Mouse (Mus musculus): ENCODE measurements at regions not wholly inside any gene's neighbourhood (a gene's known extent, or its start where the extent isn't known, plus 50 kb on each side); places are given as distances from the start of the nearest gene placed in this dataset.
A peak's percentile ranks its signal among the peaks of the same experiment; 100 is the strongest.

DNA sequence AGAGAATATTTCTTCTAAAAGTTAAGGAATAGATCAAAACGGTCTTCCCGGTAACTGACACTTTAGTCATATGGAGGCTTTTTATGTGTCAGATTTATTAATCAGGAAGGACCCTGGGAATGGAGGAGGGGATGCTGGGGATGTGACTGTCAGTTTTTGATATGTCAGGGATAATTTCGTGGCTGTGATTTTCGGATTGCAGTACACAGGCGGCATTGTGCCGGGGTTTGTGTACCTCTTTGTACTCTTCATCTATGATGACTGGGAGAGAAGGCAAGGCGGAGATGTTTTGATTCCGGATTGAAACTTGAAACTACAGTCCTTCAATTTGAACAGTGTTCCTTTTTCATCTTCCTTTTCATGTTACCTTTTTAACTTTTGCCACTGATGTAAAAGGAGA, 344.2 kb downstream of the Mdfic start:
- no peak for DNase-seq
- intact Hi-C loops (cut with DNase I; ENCODE audit: low total_unique reads), result no loop called here

GRCm38 (mm10) chr6:16065121-16065520, 344.7 kb downstream of the Mdfic start:
- intact Hi-C loops (cut with DNase I; ENCODE audit: low total_unique reads), result no loop called here
- no peak for DNase-seq

DNA sequence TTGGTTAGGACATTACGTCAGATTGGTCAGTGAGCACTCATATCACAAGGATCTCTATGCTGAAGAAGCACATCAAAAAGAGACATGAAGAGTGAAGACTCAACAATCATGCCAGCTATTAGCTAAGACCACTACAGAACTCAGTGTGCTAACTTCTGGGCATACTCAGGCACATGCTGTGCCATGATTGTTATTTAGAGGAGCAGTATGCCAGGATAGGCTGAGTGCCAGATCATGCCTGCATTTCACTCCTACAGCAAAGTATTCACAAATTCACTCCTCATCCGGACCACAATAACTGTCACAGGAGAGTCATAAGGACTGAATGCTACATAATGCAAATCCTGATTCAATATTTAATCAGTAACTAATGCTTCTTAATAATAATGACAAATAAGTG, 355.8 kb downstream of the Mdfic start:
- DNase-seq, result no peak
- intact Hi-C loops (cut with DNase I; ENCODE audit: low total_unique reads), result no loop called here

GRCm38 (mm10) chr6:16077195-16077810, 356.8 kb downstream of the Mdfic start:
- intact Hi-C loops (cut with DNase I; ENCODE audit: low total_unique reads), result no loop called here

GRCm38 (mm10) chr6:16077917-16078316, 357.5 kb downstream of the Mdfic start:
- intact Hi-C loops (cut with DNase I; ENCODE audit: low total_unique reads), result no loop called here
- no peak for DNase-seq

More at GRCm38 (mm10) chr6:16077195-16077810, 356.8 kb downstream of the Mdfic start:
- no peak for DNase-seq

- DNase-seq, result no peak
- intact Hi-C loops (cut with DNase I; ENCODE audit: low total_unique reads), result no loop called here
Observed at GRCm38 (mm10) chr6:16086952-16087537, 366.6 kb downstream of the Mdfic start.

- intact Hi-C loops (cut with DNase I; ENCODE audit: low total_unique reads), result no loop called here
- no peak for DNase-seq
Observed at GRCm38 (mm10) chr6:16098761-16099160, 378.3 kb downstream of the Mdfic start.

DNA sequence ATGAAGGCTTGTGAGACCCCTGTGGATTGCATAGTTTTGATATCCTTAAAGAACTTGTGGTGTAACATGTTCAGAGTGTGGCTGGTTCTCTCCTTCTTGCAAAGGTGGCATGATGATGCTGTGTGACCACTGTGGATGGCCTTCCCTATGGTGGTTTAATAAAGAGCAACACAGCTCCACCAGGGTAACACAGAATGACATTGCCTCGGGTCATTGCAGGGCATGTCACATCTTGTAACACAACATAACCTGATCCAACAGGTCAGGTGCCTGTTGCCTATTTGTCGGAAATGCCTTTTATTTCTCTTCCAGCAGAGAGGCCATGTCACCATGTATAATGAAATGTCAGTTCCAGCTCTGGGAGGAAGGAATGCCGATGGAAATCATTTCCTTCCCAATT, 420.5 kb downstream of the Mdfic start:
- intact Hi-C loops (cut with DNase I; ENCODE audit: low total_unique reads), result no loop called here
- DNase-seq, result no peak

GRCm38 (mm10) chr6:16144538-16144937, 424.1 kb downstream of the Mdfic start:
- no peak for DNase-seq
- intact Hi-C loops (cut with DNase I; ENCODE audit: low total_unique reads), result no loop called here

DNA sequence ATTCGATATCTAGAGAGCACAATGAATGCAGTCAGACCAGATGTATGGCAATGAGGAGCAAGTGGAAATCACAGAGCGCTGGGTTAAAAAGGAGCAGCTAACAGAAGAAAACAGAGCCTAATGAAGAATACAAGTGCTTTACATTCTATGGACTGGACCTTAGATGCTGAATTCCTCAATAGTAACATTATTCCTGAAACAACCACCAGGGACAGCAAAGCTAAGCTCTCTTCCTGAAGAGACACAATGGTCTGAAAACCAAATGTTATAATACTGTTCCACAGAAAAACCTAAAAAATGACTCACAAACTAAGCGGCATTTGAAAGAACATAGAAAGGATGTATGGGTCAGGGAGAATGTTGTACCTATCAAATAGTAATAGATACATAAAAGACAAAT, 430.1 kb downstream of the Mdfic start:
- DNase-seq, result no peak
- intact Hi-C loops (cut with DNase I; ENCODE audit: low total_unique reads), result no loop called here

DNA sequence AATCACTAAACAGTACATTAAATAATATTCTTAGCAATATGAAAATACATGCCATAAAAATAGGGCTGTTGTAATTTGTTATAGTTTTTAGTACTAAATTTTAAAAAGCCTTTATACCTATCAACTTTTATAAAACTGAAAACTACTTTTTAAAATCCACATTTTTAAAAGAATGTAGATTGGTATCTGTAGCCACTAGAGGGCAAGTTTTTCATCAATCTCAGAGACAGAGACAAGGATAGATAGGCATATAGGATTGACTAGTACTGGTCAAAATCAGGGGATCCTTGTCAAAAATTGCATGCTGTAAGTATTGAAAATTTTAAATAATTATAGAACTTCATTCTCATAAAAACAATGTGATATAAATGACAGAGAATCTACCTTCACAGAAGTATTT, 431.0 kb downstream of the Mdfic start:
- intact Hi-C loops (cut with DNase I; ENCODE audit: low total_unique reads), result no loop called here
- no peak for DNase-seq

DNA sequence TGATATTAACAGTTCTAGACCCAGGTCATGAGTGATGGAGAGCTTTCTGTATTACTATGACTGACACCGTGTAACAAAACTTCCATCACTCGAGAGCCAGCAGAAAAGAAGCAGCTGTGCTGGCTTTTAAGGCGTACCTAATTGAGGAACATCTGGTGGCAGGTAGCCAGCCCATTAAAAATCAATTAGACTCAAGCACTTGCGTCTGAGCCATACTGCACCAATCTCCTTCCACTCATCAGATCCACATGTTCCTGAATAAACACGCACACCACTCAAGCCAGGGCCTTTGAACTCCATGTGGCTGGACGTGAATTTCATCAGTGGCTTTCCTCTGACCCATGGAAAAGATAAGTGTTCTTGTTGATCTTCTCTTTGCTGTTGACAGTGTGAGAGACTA, 432.2 kb downstream of the Mdfic start:
- no peak for DNase-seq
- intact Hi-C loops (cut with DNase I; ENCODE audit: low total_unique reads), result no loop called here

- intact Hi-C loops (cut with DNase I; ENCODE audit: low total_unique reads), result no loop called here
- no peak for DNase-seq
Observed at GRCm38 (mm10) chr6:16165012-16165411, 444.6 kb downstream of the Mdfic start.

GRCm38 (mm10) chr6:16171871-16172270, 451.4 kb downstream of the Mdfic start:
- no peak for DNase-seq
- intact Hi-C loops (cut with DNase I; ENCODE audit: low total_unique reads), result no loop called here

GRCm38 (mm10) chr6:16177313-16177712, 456.9 kb downstream of the Mdfic start:
- intact Hi-C loops (cut with DNase I; ENCODE audit: low total_unique reads), result no loop called here
- no peak for DNase-seq

GRCm38 (mm10) chr6:16187983-16188550, 467.6 kb downstream of the Mdfic start:
- intact Hi-C loops (cut with DNase I; ENCODE audit: low total_unique reads), result no loop called here
- DNase-seq, result no peak

DNA sequence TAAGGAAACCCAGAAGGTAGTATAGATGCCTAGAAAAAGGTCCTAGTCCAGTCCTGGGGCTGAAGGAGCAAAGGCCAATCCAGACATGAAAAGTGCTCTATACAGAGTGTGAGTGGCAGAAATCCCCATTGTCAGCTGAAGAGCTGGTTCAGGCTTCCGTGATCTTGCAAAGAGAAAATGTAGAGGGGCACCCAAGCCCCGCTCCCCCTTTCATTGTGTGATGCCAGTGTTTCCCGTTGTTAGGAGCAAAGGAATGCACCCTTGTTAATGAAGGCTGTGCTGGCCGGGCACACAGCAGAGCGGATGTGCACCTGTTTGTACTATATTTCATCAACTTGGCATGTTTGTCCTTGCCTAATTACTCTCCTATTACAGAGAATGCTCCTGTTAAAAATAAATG, 492.5 kb downstream of the Mdfic start:
- no peak for DNase-seq
- intact Hi-C loops (cut with DNase I; ENCODE audit: low total_unique reads), result no loop called here

GRCm38 (mm10) chr6:16213635-16214034, 493.2 kb downstream of the Mdfic start:
- intact Hi-C loops (cut with DNase I; ENCODE audit: low total_unique reads), result no loop called here

DNA sequence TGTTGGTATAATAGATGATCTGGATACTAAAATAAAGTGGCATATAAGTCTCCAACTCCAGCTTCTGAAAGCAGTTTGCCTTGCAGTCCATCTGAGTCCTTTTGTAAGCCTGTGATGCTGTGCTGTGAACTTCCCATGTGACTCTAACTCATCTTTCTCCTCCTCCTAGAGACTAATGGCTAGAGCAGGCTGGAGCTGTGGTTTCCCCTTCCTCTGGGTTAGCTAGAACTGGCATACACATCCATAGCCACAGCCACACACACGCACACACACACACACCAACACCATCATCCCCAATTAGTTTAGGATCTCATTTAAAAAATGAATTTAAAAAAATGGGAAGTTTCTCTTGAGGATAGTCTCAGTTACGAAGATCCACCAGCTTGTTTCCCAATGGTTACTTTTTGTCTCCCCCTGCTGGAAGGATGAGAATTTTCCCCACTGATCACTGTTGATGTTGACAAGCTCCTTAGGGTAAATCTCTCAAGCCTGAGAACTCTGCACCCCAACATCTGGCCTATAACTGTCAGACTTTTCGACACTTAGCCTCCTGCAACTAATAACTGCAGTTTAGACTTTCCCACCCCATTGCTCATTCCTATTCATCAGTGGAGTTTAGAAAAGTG, 500.7 kb downstream of the Mdfic start:
- peak; percentile 5 for DNase-seq
- intact Hi-C loops (cut with DNase I; ENCODE audit: low total_unique reads), result no loop called here

More at GRCm38 (mm10) chr6:16213635-16214034, 493.2 kb downstream of the Mdfic start:
- DNase-seq, result no peak
